ENCODE assay signal across 29 mouse cellular contexts in the genomic region with DNA sequence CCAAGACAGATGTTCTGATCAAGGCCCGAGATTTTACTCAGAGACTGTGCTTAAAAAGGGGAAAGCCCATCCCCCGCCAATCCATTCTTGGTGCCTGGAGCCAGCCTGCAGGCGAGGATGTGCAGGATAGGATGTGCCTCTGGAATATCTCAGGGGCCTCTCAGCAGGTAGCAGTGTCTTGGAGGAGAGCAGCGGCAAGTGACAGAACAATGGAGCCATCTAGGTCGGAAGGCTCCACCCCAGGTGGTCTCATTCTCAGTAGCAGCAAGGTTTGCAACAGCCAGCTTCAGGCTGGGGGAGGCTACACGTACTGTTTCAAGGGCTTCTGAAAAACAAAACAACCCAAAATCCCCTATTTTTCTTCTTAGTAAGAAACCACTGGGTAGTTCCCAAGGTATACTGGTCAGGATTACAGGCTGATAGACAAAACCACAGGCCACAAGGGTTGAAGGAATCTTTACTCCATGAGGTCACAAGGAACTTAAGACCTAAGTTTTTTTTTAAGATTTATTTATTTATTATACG. TPM values are rescaled to one million over a fixed set of nuclear protein-coding genes. Genes with fewer than 3 reads are reported as not detected.
DNase-seq lines count a peak whose midpoint lies in the region; TF ChIP-seq lines count a peak whose summit lies in the region.
"Had no signal": no experiment of that assay in that cellular context is flagged by ENCODE, and none has a peak within 500 bp of the region (broad histone marks: within the 10 kb centered on the region; RNA-seq: fewer than 3 reads in every experiment).

No protein-coding gene starts in this region.

- H3K4me1 ChIP-seq in thymus, adult 2 months (replicated peaks; ENCODE audit: control insufficient read depth, insufficient read depth, low read length), result peaks cover 30% of the 10 kb centered on the region
- H3K4me1 ChIP-seq in heart, embryonic 10.5 days, result no peaks in the 10 kb centered on the region
- H3K4me1 ChIP-seq: embryonic facial prominence, embryonic 15.5 days; heart, embryonic 13.5 days had no signal

- H3K4me3 ChIP-seq in thymus, adult 2 months (ENCODE audit: control insufficient read depth, insufficient read depth, low read length), result no peak overlapping the region
- H3K4me3 ChIP-seq in heart, embryonic 10.5 days, result no peak overlapping the region
- H3K4me3 ChIP-seq: embryonic facial prominence, embryonic 15.5 days; erythroblast, embryonic 14.5 days; forebrain, embryonic 10.5 days; gastrocnemius, adult 2 months; heart, embryonic 13.5 days had no signal

- DNase-seq in thymus, adult 2 months, result no peak
- DNase-seq in thymus, postnatal 14 days, result no peak
- peak; percentile 30 for DNase-seq in CD4-positive helper T cell, adult 2 months (ENCODE audit: low read depth, low spot score)
- DNase-seq in ES-CJ7 (ENCODE audit: low read depth, low spot score) (peak; percentile 96), ZHBTc4 (ENCODE audit: low read depth, low spot score) (peak; percentile 93)
- no peak for DNase-seq in testis, postnatal 14 days (ENCODE audit: low spot score)
- DNase-seq in adrenal gland, adult 2 months, result no peak
- DNase-seq in heart, embryonic 10.5 days (ENCODE audit: low spot score), result no peak
- DNase-seq: adrenal gland, adult 8-10 months; adrenal gland, postnatal 36 days; cerebellum, adult 11 months; cerebellum, adult 8-10 months; embryo, embryonic 11 days; gastrocnemius, adult 2 months; gastrocnemius, postnatal 25 days had no signal

- no peak for TF ChIP-seq CTCF in thymus, adult 2 months (IDR thresholded peaks at IDR 0.05; ENCODE audit: borderline replicate concordance, control insufficient read depth, extremely low read depth, insufficient read depth, low read length, poor library complexity)

- WGBS in thymus, adult 2 months, result 48% methylated on average over 7 of the region's 7 CpGs
- WGBS in heart, embryonic 10.5 days, result 43% methylated on average over 7 of the region's 7 CpGs

- peaks cover 16% of the 10 kb centered on the region for H3K36me3 ChIP-seq in thymus, adult 2 months (ENCODE audit: control insufficient read depth, insufficient read depth, low read length)
- no peaks in the 10 kb centered on the region for H3K36me3 ChIP-seq in heart, embryonic 10.5 days
- H3K36me3 ChIP-seq: embryonic facial prominence, embryonic 15.5 days; forebrain, embryonic 10.5 days; heart, embryonic 13.5 days had no signal

- no peak for TF ChIP-seq POLR2A in thymus, adult 2 months (IDR thresholded peaks at IDR 0.05; ENCODE audit: control insufficient read depth, extremely low read depth, insufficient read depth, low read length, poor library complexity)

- peak overlapping the region; percentile 48; the same call in 1 of the 2 replicates for H3K27ac ChIP-seq in thymus, adult 2 months (ENCODE audit: control insufficient read depth, insufficient read depth, low read length)
- no peak overlapping the region for H3K27ac ChIP-seq in heart, embryonic 10.5 days
- H3K27ac ChIP-seq: embryonic facial prominence, embryonic 15.5 days; forebrain, embryonic 10.5 days; gastrocnemius, adult 2 months; heart, embryonic 13.5 days; hindbrain, embryonic 14.5 days had no signal

- H3K27me3 ChIP-seq in thymus, adult 2 months (ENCODE audit: control insufficient read depth, insufficient read depth, low read length), result no peaks in the 10 kb centered on the region
- no peaks in the 10 kb centered on the region for H3K27me3 ChIP-seq in heart, embryonic 10.5 days (ENCODE audit: insufficient read depth, poor library complexity, severe bottlenecking)
- H3K27me3 ChIP-seq: embryonic facial prominence, embryonic 15.5 days; heart, embryonic 13.5 days had no signal

- H3K9me3 ChIP-seq in heart, embryonic 10.5 days, result no peaks in the 10 kb centered on the region
- H3K9me3 ChIP-seq: embryonic facial prominence, embryonic 15.5 days; forebrain, embryonic 10.5 days; G1E; heart, embryonic 13.5 days had no signal

RNA-seq across cellular contexts. Expression of a gene that starts 21.8 kb away (rescaled TPM):
- 2.2 and 2.3 TPM in 2 replicates for polyA plus RNA-seq in thymus, adult 2 months (2012; rRNA removed)
- under 1 TPM in 1 of 2 experiments, not detected in 1; 0.48 TPM for total RNA-seq in adrenal gland, adult 2 months (2021)
- 0.25 and 0.33 TPM in 2 replicates for polyA plus RNA-seq in adrenal gland, adult 2 months (2012; rRNA removed)
- not detected in 2 replicates for polyA plus RNA-seq in heart, embryonic 10.5 days (2016; fragmentation: Nextera tagmentation; extraction: Ambion mirVana)
- total RNA-seq: common myeloid progenitor, adult 5-6 weeks; gastrocnemius, adult 2 months; gastrocnemius, postnatal 25 days; heart, adult 8-10 months had no signal
- polyA plus RNA-seq: embryonic facial prominence, embryonic 11.5 days; embryonic facial prominence, embryonic 15.5 days; erythroblast, embryonic 14.5 days; forebrain, embryonic 10.5 days; forebrain, embryonic 14.5 days; heart, embryonic 13.5 days; heart, postnatal 0 days; intestine, embryonic 16.5 days had no signal

RNA-seq across cellular contexts. Expression of a gene that starts 22.4 kb away (rescaled TPM):
- polyA plus RNA-seq in thymus, adult 2 months (2012; rRNA removed), result not detected in 2 replicates
- under 1 TPM in 1 of 2 experiments, not detected in 1; 0.29 TPM for total RNA-seq in adrenal gland, adult 2 months (2021)
- not detected in 2 replicates for polyA plus RNA-seq in adrenal gland, adult 2 months (2012; rRNA removed)
- polyA plus RNA-seq in heart, embryonic 10.5 days (2016; fragmentation: Nextera tagmentation; extraction: Ambion mirVana), result not detected in 2 replicates
- total RNA-seq: common myeloid progenitor, adult 5-6 weeks; G1E; gastrocnemius, adult 2 months; gastrocnemius, postnatal 25 days; granulocyte monocyte progenitor cell, adult 5-6 weeks; heart, adult 8-10 months; hematopoietic stem cell, adult 5-6 weeks had no signal
- polyA plus RNA-seq: embryonic facial prominence, embryonic 15.5 days; erythroblast, embryonic 14.5 days; forebrain, embryonic 10.5 days; forebrain, embryonic 14.5 days; G1E; heart, embryonic 13.5 days; heart, postnatal 0 days; hindbrain, embryonic 14.5 days; intestine, embryonic 16.5 days had no signal

RNA-seq across cellular contexts. Expression of a gene that starts 33.4 kb away (rescaled TPM):
- 25.8 and 26.3 TPM in 2 replicates for polyA plus RNA-seq in thymus, adult 2 months (2012; rRNA removed)
- total RNA-seq in adrenal gland, adult 2 months (2021), result 10 to 100 TPM; 53.3 to 61.1 TPM
- 4.7 and 6.6 TPM in 2 replicates for polyA plus RNA-seq in adrenal gland, adult 2 months (2012; rRNA removed)
- 101 and 124 TPM in 2 replicates for polyA plus RNA-seq in heart, embryonic 10.5 days (2016; fragmentation: Nextera tagmentation; extraction: Ambion mirVana)

RNA-seq across cellular contexts. Expression of a gene that starts 35.2 kb away (rescaled TPM):
- polyA plus RNA-seq in thymus, adult 2 months (2012; rRNA removed), result 21.1 and 22.4 TPM in 2 replicates
- 10 to 100 TPM; 36.2 to 36.8 TPM for total RNA-seq in adrenal gland, adult 2 months (2021)
- 3.3 and 5.5 TPM in 2 replicates for polyA plus RNA-seq in adrenal gland, adult 2 months (2012; rRNA removed)
- 3.5 and 5.3 TPM in 2 replicates for polyA plus RNA-seq in heart, embryonic 10.5 days (2016; fragmentation: Nextera tagmentation; extraction: Ambion mirVana)

RNA-seq across cellular contexts. Expression of a gene that starts 39.7 kb away (rescaled TPM):
- 8.2 and 11.7 TPM in 2 replicates for polyA plus RNA-seq in thymus, adult 2 months (2012; rRNA removed)
- 10 to 100 TPM; 13.3 to 14.7 TPM for total RNA-seq in adrenal gland, adult 2 months (2021)
- polyA plus RNA-seq in adrenal gland, adult 2 months (2012; rRNA removed), result 7.2 and 9.6 TPM in 2 replicates
- polyA plus RNA-seq in heart, embryonic 10.5 days (2016; fragmentation: Nextera tagmentation; extraction: Ambion mirVana), result 10.9 and 13.2 TPM in 2 replicates

Comparison
In these comparisons a context has a peak if more than half of its experiments do, and no peak if none do; other contexts are left out.
1. DNase-seq: peak in CD4-positive helper T cell, adult 2 months (single experiment), ES-CJ7 (single experiment) and ZHBTc4 (single experiment); none in thymus, adult 2 months (single experiment), thymus, postnatal 14 days (single experiment), testis, postnatal 14 days (single experiment), adrenal gland, adult 2 months (single experiment) and heart, embryonic 10.5 days (single experiment).